Mouse (Mus musculus) heart, embryonic 16.5 days (tissue): ENCODE measurements at regions not wholly inside any gene's neighbourhood (a gene's known extent, or its start where the extent isn't known, plus 50 kb on each side); places are given as distances from the start of the nearest gene placed in this dataset.
A peak's percentile ranks its signal among the peaks of the same experiment; 100 is the strongest.

Source experiments
- ATAC-seq: fragments of 200-750 bp; cut with Nextera tagmentation; replicated peaks from 2 replicates; pipeline ENCODE4 v1.8.0; 2017; ENCODE audit warnings: moderate number of reproducible peaks; ENCODE audit not compliant: insufficient read depth, low FRiP score; ENCODE audit errors: extremely low read depth
- H3K27ac ChIP-seq: fragments of 300-500 bp; sonication (generic); 2 replicates; pipeline ENCODE4 v1.5.1; 2014; ENCODE audit warnings: mild to moderate bottlenecking, low read length, control low read depth, moderate library complexity
- H3K27me3 ChIP-seq: fragments of 300-500 bp; sonication (generic); 2 replicates; pipeline ENCODE4 v1.6.1; 2014; ENCODE audit warnings: low read length, mixed read lengths; ENCODE audit not compliant: control insufficient read depth, insufficient read depth
- H3K36me3 ChIP-seq: fragments of 300-500 bp; sonication (generic); 2 replicates; pipeline ENCODE4 v1.6.1; 2014; ENCODE audit not compliant: control insufficient read depth, insufficient read depth
- H3K4me1 ChIP-seq: fragments of 300-500 bp; sonication (generic); 2 replicates; pipeline ENCODE4 v1.6.1; 2014; ENCODE audit warnings: low read length, mixed read lengths; ENCODE audit not compliant: control insufficient read depth, insufficient read depth
- H3K4me2 ChIP-seq: fragments of 300-500 bp; sonication (generic); 2 replicates; pipeline ENCODE4 v1.6.1; 2014; ENCODE audit warnings: low read depth, mild to moderate bottlenecking, control low read depth, low read length
- H3K4me3 ChIP-seq: fragments of 300-500 bp; sonication (generic); 2 replicates; pipeline ENCODE4 v1.5.1; 2014; ENCODE audit warnings: mild to moderate bottlenecking, control low read depth, low read length
- H3K9ac ChIP-seq: fragments of 300-500 bp; sonication (generic); 2 replicates; pipeline ENCODE4 v1.6.1; 2014; ENCODE audit warnings: low read length, control low read depth
- H3K9me3 ChIP-seq: fragments of 300-500 bp; sonication (generic); replicated peaks from 2 replicates; pipeline ENCODE4 v1.6.1; 2016; ENCODE audit warnings: low read length; ENCODE audit not compliant: control insufficient read depth
- WGBS: fragments of 180-500 bp; shearing (Covaris S2); extraction: QIAGEN DNeasy Blood & Tissue Kit; methylation state at CpG from one replicate; pipeline ENCODE4 v1.1.7; 2014; 5-methylcytosine and 5-hydroxymethylcytosine counted together

DNA sequence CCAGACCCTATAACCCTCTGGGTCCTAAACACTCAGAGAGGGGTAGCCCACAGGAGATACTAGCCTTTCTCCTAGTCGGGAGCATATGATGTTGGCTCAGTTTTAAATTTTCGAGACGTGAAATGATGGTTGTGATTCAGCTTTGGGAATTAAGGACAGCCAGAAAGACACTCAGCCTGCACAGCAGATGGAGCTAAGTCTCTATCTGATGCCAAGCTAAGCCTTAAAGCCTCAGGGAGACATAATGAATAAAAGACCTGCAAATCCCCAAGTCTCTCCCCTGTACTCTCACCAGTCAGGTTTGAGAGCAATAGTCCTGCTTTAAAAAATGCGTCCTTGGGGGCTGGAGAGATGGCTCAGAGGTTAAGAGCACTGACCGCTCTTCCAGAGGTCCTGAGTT is 75.3 kb upstream of the Ipo5 start:
- no peak for ATAC-seq
- 72% methylated on average over 5 of the region's 5 CpGs for WGBS

DNA sequence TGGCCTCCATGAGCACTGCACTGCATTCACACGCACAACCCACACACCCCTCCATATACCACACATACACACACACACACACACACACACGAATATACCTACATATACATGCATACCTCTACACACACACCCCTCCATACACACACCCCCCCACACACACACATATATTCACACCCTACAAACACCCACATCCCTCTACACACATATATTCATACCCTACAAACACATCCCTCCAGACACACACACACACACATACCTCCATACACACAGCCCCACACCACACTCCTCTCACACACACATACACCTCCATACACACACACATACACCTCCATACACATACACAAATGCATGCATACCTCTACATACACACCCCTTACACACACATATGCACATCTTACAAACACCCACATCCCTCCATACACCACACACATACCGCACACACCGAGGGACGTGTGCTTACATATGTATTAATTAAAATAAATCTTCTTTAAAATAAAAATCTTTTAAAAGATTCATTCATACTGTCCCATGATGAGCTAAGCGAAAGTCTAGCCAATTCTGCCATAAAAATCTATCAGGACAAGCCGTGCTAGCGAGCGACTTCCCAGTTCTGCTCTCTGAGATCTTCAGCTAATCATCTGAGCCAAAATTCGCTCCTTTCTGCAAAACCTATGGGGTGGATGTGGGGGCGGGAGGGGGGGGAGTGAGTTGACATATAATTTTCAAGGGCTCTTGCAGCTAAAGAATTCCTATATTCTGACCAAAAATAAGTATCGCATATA is 74.3 kb upstream of the Ipo5 start:
- H3K27me3 ChIP-seq = no peaks in the 10 kb centered on the region
- H3K27ac ChIP-seq = no peak overlapping the region
- no peak overlapping the region for H3K4me2 ChIP-seq
- no peak overlapping the region for H3K9ac ChIP-seq
- no peak for ATAC-seq
- no peak overlapping the region for H3K4me3 ChIP-seq
- peaks cover 9% of the 10 kb centered on the region for H3K4me1 ChIP-seq
- 84% methylated on average over 12 of the region's 12 CpGs for WGBS
- H3K36me3 ChIP-seq = no peaks in the 10 kb centered on the region
- H3K9me3 ChIP-seq = no peaks in the 10 kb centered on the region

More for the DNA sequence above, 75.3 kb upstream of the Ipo5 start:
- Histone ChIP-seq H3K4me1 (peaks cover 9% of the 10 kb centered on the region), H3K4me2 (no peak overlapping the region), H3K36me3 (no peaks in the 10 kb centered on the region), H3K27ac (no peak overlapping the region), H3K27me3 (no peaks in the 10 kb centered on the region), H3K9me3 (no peaks in the 10 kb centered on the region), H3K4me3 (no peak overlapping the region), H3K9ac (no peak overlapping the region)

DNA sequence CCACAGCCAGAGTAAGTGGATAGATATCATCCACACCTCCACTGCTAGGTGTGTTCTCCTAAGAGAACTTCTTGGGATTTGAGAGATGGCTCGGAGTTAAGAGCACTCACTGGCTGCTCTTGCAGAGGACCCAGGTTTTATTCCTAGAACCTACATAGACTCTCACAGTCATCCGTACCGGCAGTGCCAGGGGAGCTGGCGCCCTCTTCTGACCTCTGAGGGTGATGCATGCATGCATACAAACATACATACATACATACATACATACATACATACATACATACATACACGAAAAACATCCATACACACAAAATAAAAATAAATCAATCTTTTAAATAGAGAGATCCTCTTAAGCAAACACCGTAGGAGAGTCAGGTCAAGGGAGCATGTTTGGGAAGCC is 70.1 kb upstream of the Ipo5 start:
- Histone ChIP-seq H3K36me3 (no peaks in the 10 kb centered on the region), H3K27ac (no peak overlapping the region), H3K9me3 (no peaks in the 10 kb centered on the region), H3K4me3 (no peak overlapping the region), H3K9ac (no peak overlapping the region), H3K4me2 (no peak overlapping the region), H3K27me3 (no peaks in the 10 kb centered on the region), H3K4me1 (no peaks in the 10 kb centered on the region; the same call in 1 of the 2 replicates)
- WGBS = 81% methylated on average over 6 of the region's 6 CpGs
- no peak for ATAC-seq

DNA sequence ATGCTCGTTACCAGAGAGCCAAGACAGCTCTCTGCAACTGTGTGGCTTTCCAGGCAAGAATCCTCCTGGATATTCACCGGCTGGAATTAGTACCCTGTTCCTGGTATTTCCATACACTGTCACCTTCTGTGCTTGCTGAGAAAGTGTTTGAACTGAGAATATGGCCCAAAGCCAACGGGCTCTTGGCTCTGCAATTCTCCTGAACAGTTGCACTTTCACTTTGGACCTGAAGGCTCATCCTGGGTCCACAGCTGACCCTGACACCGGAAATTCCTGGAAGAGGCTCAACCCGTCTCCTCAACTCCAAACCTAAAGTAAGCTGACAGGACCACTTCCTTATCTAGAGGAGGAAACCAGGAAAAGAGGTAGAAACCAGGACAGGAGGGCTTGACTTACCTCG is 69.7 kb upstream of the Ipo5 start:
- H3K4me1 ChIP-seq = peaks cover 1% of the 10 kb centered on the region
- no peak overlapping the region for H3K4me3 ChIP-seq
- peak overlapping the region; percentile 13 for H3K4me2 ChIP-seq
- H3K27me3 ChIP-seq = no peaks in the 10 kb centered on the region
- ATAC-seq = no peak
- no peaks in the 10 kb centered on the region for H3K9me3 ChIP-seq
- no peak overlapping the region for H3K9ac ChIP-seq
- no peak overlapping the region for H3K27ac ChIP-seq
- 48% methylated on average over 6 of the region's 6 CpGs for WGBS
- no peaks in the 10 kb centered on the region for H3K36me3 ChIP-seq

DNA sequence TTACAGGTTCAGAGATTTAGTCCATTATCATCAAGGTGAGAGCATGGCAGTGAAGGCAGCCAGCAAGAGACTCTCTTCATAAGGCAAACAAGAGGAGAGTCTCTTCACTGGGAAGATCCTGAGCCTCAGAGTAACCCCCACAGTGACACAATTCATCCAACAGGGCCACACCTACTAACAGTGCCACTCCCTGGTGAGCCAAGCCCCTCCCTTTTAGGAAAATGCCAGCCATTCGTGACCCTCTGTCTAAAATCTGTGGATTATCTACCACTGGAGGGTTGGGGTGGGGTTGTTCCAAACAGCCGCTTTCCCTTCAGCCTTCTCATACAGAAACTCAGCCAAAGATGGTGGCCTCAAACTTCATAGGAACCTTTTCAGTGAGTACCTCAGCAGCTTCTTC is 65.9 kb upstream of the Ipo5 start:
- ATAC-seq = no peak
- H3K27me3 ChIP-seq = no peaks in the 10 kb centered on the region
- H3K4me3 ChIP-seq = no peak overlapping the region
- H3K36me3 ChIP-seq = no peaks in the 10 kb centered on the region
- H3K27ac ChIP-seq = no peak overlapping the region
- no peak overlapping the region for H3K9ac ChIP-seq
- 78% methylated on average over 2 of the region's 2 CpGs for WGBS
- H3K4me1 ChIP-seq = peaks cover 13% of the 10 kb centered on the region
- H3K9me3 ChIP-seq = no peaks in the 10 kb centered on the region
- H3K4me2 ChIP-seq = no peak overlapping the region

DNA sequence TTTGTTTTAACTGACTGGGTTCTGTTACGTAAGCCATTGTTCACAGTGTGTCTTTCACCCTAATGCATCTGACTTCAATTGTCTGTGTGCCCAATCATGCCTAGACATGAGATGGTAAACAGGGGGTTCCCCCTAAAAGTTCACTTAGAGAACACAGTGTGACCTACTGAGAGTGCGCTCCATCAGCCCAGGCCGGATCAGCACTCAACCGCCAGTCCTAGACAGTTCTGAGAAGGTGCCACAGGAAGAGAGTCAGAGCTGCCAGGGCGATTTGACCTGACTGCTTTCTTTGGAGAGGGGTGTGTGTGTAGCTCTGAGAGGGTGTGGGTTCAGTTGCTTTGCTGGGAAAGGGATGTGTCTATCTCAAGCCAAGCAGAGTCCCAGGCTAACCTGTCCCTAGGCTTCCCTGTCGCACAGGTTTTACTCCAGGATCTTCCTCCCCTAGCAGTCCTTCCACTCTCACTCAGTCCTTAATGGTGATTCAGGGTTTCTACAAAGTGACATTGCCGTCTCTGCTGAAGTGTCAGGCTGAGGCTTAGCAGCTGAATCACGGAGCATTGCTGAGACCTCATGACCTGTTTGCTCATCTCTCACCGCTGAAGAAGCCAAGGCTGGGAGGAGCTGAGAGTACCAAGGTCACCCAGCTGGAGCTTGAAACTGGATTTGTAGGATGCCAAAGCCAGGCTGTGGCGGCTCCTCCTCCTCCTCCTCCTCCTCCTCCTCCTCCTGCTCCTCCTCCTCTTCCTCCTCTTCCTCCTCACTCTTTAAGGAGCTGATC is 64.8 kb upstream of the Ipo5 start:
- ATAC-seq = peak; percentile 67
- no peak overlapping the region for H3K4me2 ChIP-seq
- peaks cover 13% of the 10 kb centered on the region for H3K4me1 ChIP-seq
- H3K4me3 ChIP-seq = no peak overlapping the region
- H3K27me3 ChIP-seq = no peaks in the 10 kb centered on the region
- no peaks in the 10 kb centered on the region for H3K9me3 ChIP-seq
- H3K9ac ChIP-seq = no peak overlapping the region
- 29% methylated on average over 10 of the region's 10 CpGs for WGBS
- peak overlapping the region; percentile 77 for H3K27ac ChIP-seq
- no peaks in the 10 kb centered on the region for H3K36me3 ChIP-seq

DNA sequence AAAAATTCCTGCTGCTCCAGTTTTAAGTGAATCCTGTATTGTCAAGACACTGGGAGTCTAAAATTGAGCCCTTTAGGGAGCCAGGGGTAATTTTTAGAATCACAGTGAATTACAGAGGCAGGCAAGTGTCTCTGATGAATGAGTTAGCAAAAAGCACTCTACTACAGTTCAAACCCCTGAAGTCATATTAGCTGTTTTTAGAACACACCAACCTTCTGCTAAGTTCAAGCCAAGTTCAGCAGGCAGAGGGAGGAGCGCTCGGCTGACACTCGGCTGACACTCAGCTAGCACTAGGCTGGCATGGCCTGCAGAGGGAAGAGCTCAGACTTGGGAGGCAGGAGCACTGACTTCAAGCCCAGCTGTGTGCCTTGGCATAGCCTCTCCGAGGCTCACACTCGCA is 64.0 kb upstream of the Ipo5 start:
- peak; percentile 87 for ATAC-seq
- Histone ChIP-seq H3K9ac (0 out of 2 replicates have a peak overlapping the region, but pooled peaks have one; percentile 3), H3K36me3 (no peaks in the 10 kb centered on the region), H3K27me3 (no peaks in the 10 kb centered on the region), H3K4me2 (no peak overlapping the region), H3K4me3 (no peak overlapping the region), H3K9me3 (no peaks in the 10 kb centered on the region), H3K4me1 (peaks cover 13% of the 10 kb centered on the region), H3K27ac (peak overlapping the region; percentile 77)
- 37% methylated on average over 5 of the region's 5 CpGs for WGBS

DNA sequence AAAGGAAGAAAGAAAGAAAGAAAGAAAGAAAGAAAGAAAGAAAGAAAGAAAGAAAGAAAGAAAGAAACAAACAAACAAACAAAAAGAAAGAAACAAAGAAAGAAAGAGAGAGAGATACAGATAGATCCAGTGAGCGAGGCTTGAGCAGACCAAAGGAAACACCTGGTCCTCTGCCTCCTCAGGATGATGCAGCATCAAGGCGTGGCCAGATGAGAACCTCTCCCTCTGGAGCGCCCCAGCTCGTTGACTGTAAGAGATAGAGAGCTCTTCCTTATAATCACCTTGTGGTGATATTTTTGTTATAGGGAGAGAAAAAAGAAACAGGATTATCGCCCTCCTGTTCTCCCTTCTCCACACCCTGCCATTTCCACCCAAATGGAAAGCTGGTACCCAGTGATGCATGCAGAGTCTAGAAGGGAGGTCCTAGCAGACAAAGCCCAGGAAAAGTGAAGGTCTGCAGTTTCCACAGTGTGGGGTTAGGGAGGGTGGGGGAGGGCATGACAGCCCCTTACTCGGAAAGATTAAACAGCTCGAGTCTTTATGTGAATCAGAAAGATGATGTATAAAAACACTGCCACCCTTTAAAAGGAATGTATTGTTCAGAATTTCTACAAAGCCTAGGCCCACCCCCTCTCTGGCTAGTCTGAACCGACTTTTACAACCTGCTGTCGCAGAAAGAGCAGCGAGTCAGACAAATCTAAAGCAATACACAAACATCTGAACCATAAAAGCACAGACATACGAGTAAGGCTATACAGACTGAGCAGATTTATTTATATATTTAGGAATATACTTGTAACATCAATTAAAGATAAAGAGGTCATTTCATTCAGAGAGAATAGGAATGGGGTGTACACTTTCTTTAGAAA is 62.7 kb upstream of the Ipo5 start:
- Histone ChIP-seq H3K27ac (no peak overlapping the region), H3K4me2 (no peak overlapping the region), H3K9me3 (no peaks in the 10 kb centered on the region), H3K4me3 (no peak overlapping the region), H3K27me3 (no peaks in the 10 kb centered on the region), H3K9ac (no peak overlapping the region), H3K4me1 (peaks cover 13% of the 10 kb centered on the region), H3K36me3 (no peaks in the 10 kb centered on the region)
- ATAC-seq = no peak
- 62% methylated on average over 11 of the region's 11 CpGs for WGBS
